Mouse (Mus musculus) heart, embryonic 11.5 days (tissue): ENCODE measurements around the gene Fxn. TPM values are rescaled to one million over a fixed set of nuclear protein-coding genes. Genes with fewer than 3 reads are reported as not detected.

Experiments used
- ATAC-seq: fragments of 200-750 bp; cut with Nextera tagmentation; replicated peaks from 2 replicates; pipeline ENCODE4 v1.8.0; 2017; ENCODE audit warnings: moderate library complexity; ENCODE audit not compliant: insufficient number of reproducible peaks, low FRiP score, low TSS enrichment
- H3K27ac ChIP-seq: fragments of 300-500 bp; sonication (generic); 2 replicates; pipeline ENCODE4 v1.5.1; 2014; ENCODE audit warnings: mild to moderate bottlenecking, low read depth, low read length
- H3K27me3 ChIP-seq: fragments of 300-500 bp; sonication (generic); 2 replicates; pipeline ENCODE4 v1.6.1; 2014; ENCODE audit warnings: mild to moderate bottlenecking, low read length, mixed read lengths; ENCODE audit not compliant: control insufficient read depth, insufficient read depth
- H3K36me3 ChIP-seq: fragments of 300-500 bp; sonication (generic); 2 replicates; pipeline ENCODE4 v1.6.1; 2014; ENCODE audit warnings: mild to moderate bottlenecking, low read length, moderate library complexity, mixed read lengths; ENCODE audit not compliant: control insufficient read depth, insufficient read depth
- H3K4me1 ChIP-seq: fragments of 300-500 bp; sonication (generic); 2 replicates; pipeline ENCODE4 v1.6.1; 2014; ENCODE audit warnings: low read length; ENCODE audit not compliant: control insufficient read depth, insufficient read depth
- H3K4me2 ChIP-seq: fragments of 300-500 bp; sonication (generic); 2 replicates; pipeline ENCODE4 v1.6.1; 2014; ENCODE audit warnings: mild to moderate bottlenecking, moderate library complexity
- H3K4me3 ChIP-seq: fragments of 300-500 bp; sonication (generic); 2 replicates; pipeline ENCODE4 v1.5.1; 2014; ENCODE audit warnings: low read depth, low read length
- H3K9ac ChIP-seq: fragments of 300-500 bp; sonication (generic); 2 replicates; pipeline ENCODE4 v1.6.1; 2014; ENCODE audit warnings: mild to moderate bottlenecking, low read depth, low read length, moderate library complexity
- H3K9me3 ChIP-seq: fragments of 300-500 bp; sonication (generic); replicated peaks from 2 replicates; pipeline ENCODE4 v1.6.1; 2016; ENCODE audit warnings: low read length; ENCODE audit not compliant: control insufficient read depth
- WGBS: fragments of 180-500 bp; shearing (Covaris S2); extraction: QIAGEN DNeasy Blood & Tissue Kit; methylation state at CpG from one replicate; pipeline ENCODE4 v1.1.7; 2014; ENCODE audit not compliant: insufficient replicate concordance; 5-methylcytosine and 5-hydroxymethylcytosine counted together
- polyA plus RNA-seq: library from polyadenylated mRNA; unstranded; fragments of >200 nt; fragmentation: Nextera tagmentation; extraction: Ambion mirVana; gene quantifications from 2 replicates; pipeline ENCODE4 v1.2.1, GENCODE M21; 2014

The Fxn gene
- polyA plus RNA-seq, 1 experiment from 2014 or later, result 60.3 TPM

DNA sequence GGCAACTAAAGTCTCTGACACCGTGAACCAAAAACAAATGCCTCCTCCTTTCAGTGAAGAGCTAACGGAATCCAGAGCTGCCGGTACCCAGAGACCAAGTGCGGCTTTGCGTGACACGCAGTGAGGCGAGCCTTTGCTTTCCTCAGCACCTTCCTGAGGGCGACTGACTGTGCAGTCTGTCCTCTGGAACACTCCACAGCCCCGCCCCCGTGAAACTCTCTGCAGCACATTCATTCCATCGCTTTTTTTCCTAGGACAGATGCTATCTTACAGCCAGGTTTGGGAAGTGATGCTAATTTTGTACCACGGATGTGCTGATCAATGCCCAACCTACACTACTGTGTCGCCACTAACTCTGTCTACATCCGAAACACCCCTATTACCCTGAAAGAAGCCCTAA, 17.7 kb downstream of the Fxn start:
- Histone ChIP-seq H3K27ac (no peak overlapping the region), H3K4me1 (peaks cover 9% of the 10 kb centered on the region; the same call in 1 of the 2 replicates), H3K27me3 (no peaks in the 10 kb centered on the region), H3K36me3 (peaks cover 16% of the 10 kb centered on the region), H3K4me2 (no peak overlapping the region), H3K4me3 (no peak overlapping the region), H3K9ac (no peak overlapping the region), H3K9me3 (no peaks in the 10 kb centered on the region)
- WGBS, result 87% methylated on average over 14 of the region's 14 CpGs
- ATAC-seq, result no peak

DNA sequence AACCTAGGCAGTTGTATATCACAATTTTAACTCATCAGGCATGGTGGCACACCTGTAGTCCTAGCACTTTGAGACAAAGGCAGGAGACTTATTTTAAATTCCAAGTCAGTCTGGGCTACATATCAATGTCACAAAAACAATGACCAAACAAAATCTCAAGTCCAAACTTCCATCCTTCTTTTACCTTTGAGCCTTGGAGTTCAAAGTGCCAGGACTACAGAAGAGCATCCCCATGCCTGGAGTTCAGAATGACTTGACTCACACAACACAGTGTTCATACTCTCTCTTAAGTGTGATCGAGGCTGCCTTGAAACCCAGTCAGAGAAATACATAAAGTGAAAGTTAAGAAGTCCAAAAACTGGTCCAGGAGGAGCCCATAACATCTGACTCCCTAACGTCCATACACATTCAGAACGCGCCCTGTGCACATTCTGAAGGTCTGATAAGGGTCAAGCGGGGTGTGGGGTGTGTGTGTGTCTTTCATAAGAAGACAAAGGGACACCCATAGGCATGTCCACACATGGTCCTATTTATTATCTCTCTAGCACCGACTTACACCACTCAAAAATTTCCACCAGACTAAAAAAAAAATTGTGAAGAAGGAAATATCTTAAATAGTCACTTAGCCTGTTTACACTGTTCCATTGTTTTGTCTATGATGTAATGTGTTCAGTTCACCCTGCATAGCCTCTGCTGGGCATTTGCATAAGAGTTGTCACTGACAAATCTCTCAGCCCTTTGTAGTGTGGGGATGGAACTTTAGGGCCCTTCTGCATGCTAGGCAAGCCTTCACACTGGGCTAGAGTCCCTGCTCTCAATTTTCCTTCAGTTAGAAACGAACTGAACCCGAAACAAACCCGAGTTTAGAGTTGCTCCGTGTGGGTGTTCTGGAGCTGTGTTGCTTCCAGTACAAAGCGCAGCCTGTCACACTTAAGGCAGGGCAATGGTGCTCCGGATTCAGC, 20.7 kb downstream of the Fxn start:
- 67% methylated on average over 12 of the region's 12 CpGs for WGBS
- no peak for ATAC-seq
- H3K27ac ChIP-seq, result no peak overlapping the region

DNA sequence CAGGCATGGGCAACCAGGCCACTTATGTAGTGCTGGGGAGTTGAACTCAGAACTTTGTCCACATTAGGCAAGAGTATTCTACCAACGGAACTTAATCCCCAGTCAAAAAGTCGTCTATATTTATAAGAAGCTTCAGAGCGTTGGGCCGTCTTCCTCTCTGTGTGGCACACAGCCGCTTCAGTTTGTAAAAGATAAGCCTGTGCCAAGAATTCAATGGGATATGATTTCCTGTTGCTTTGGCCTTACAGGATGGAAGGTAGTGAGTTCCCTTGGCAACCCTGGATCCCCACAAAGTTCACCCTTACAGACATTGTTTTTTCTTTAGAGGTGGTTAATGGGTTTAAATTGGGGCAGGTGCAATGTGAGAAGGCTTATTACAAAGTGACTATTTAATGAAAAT, 22.0 kb downstream of the Fxn start:
- H3K9me3 ChIP-seq, result no peaks in the 10 kb centered on the region
- no peak overlapping the region for H3K4me3 ChIP-seq
- H3K4me2 ChIP-seq, result no peak overlapping the region
- H3K4me1 ChIP-seq, result peaks cover 14% of the 10 kb centered on the region; the same call in 1 of the 2 replicates
- 58% methylated on average over 5 of the region's 5 CpGs for WGBS
- no peak for ATAC-seq
- no peak overlapping the region for H3K9ac ChIP-seq
- H3K27me3 ChIP-seq, result no peaks in the 10 kb centered on the region
- peak overlapping the region; percentile 32; the same call in 1 of the 2 replicates for H3K27ac ChIP-seq
- H3K36me3 ChIP-seq, result peaks cover 3% of the 10 kb centered on the region; the same call in 1 of the 2 replicates

More for the DNA sequence above, 20.7 kb downstream of the Fxn start:
- Histone ChIP-seq H3K4me2 (no peak overlapping the region), H3K27me3 (no peaks in the 10 kb centered on the region), H3K36me3 (peaks cover 6% of the 10 kb centered on the region), H3K4me3 (no peak overlapping the region), H3K4me1 (peaks cover 9% of the 10 kb centered on the region; the same call in 1 of the 2 replicates), H3K9ac (no peak overlapping the region), H3K9me3 (no peaks in the 10 kb centered on the region)

DNA sequence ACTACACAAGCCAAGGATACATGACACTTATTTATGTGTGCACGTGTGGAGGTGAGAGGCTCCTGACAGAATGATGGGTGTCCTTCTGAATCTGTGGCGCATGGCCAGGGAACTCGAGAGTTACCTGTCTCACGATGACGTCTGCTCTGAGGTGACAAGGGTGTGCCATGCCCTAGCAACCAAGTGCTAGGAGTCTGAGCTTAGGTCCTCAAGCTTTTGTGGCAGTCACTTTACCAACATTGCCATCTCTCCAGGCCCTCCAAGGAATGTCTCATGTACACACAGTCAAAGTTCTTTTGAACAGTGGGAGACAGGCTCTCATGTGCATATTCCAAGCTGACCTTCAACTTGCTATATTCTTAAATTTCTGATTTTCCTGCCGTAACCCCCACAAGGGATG, 22.4 kb downstream of the Fxn start:
- Histone ChIP-seq H3K9ac (no peak overlapping the region), H3K36me3 (peaks cover 3% of the 10 kb centered on the region; the same call in 1 of the 2 replicates)
- no peak for ATAC-seq

DNA sequence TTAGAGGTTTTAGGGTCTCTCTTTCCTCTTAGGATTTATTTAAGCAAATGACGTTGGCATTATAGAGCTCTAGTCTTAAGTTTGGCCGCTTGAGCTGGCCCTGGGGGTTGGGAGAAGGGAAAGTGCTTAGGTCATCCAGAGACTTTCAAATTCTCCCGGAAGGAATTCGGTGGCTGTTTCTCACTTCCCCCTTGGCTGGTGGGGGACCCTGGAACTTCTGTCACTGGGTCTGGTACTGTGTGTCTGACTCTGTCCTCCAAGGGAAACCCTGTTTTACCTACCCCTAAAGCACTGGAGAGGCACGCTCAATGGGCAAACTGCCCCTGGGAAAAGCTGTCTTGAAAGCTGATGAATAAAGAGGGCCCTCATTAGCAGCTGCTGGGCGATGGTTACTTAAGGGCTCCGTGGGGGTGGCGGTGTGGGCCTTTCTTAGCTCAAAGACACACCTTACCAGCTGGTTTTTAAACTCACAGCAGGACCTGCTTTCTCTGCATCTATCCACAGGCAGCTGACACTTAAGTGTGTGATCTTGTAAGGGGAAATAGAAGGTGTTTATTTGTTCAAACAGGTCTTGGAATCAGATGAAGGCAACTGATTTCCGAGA, 26.6 kb downstream of the Fxn start:
- no peak overlapping the region for H3K9ac ChIP-seq
- H3K4me1 ChIP-seq, result peaks cover 17% of the 10 kb centered on the region
- H3K27ac ChIP-seq, result no peak overlapping the region
- 24% methylated on average over 9 of the region's 9 CpGs for WGBS
- no peak overlapping the region for H3K4me3 ChIP-seq
- no peaks in the 10 kb centered on the region for H3K9me3 ChIP-seq
- ATAC-seq, result no peak
- H3K36me3 ChIP-seq, result no peaks in the 10 kb centered on the region
- H3K27me3 ChIP-seq, result no peaks in the 10 kb centered on the region
- H3K4me2 ChIP-seq, result no peak overlapping the region

More for the DNA sequence above, 22.4 kb downstream of the Fxn start:
- Histone ChIP-seq H3K9me3 (no peaks in the 10 kb centered on the region), H3K4me2 (no peak overlapping the region), H3K4me1 (peaks cover 14% of the 10 kb centered on the region; the same call in 1 of the 2 replicates), H3K4me3 (no peak overlapping the region), H3K27ac (peak overlapping the region; percentile 32; the same call in 1 of the 2 replicates), H3K27me3 (no peaks in the 10 kb centered on the region)
- WGBS, result 87% methylated on average over 6 of the region's 6 CpGs

DNA sequence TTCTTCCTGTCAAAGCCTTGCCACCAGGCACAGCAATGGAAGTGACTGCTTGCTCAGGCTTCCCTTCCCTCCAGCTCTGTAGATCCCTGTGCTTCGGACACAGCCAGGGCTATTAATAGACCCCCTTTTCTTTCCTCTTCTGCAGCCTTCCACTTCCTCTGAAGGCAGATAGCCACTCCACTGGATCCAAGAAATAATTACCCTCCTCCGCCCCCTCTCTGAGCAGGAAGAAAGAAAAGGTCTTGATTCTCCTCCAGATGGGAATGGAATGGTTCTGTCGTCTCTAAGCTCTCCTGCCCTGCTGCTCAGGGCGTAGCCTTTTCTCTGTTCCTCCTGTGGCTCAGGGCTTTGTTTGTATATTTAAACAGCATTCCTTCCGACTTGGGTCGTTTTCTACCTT, 28.5 kb downstream of the Fxn start:
- Histone ChIP-seq H3K9ac (peak overlapping the region; percentile 56), H3K27ac (peak overlapping the region; percentile 85), H3K9me3 (no peaks in the 10 kb centered on the region), H3K27me3 (no peaks in the 10 kb centered on the region), H3K4me3 (no peak overlapping the region), H3K4me1 (peaks cover 12% of the 10 kb centered on the region), H3K4me2 (peak overlapping the region; percentile 25), H3K36me3 (no peaks in the 10 kb centered on the region)
- peak; percentile 68; the same call in 1 of the 2 replicates for ATAC-seq
- 15% methylated on average over 6 of the region's 6 CpGs for WGBS

DNA sequence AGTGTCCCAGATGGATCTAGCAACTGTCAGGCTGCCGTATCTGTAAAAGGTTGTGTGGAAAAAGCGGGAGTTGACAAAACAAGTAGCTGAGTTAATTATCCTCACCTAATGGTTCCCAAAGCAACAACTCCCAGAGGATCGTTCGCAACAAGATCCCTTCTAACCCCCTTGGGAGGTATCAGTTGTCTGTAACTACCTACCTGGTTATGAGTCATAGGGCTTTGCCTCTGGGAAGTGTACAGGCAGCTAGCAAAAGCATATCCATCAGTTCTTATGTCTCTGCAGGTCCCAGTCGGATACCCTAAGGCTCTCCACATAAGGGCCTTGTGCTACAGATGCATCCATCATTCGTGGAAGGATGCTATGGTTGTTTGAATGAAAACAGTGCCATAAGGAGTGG, 37.1 kb downstream of the Fxn start:
- H3K9me3 ChIP-seq, result no peaks in the 10 kb centered on the region
- H3K36me3 ChIP-seq, result no peaks in the 10 kb centered on the region
- no peak overlapping the region for H3K4me3 ChIP-seq
- no peaks in the 10 kb centered on the region for H3K27me3 ChIP-seq
- no peak for ATAC-seq
- H3K27ac ChIP-seq, result no peak overlapping the region
- no peak overlapping the region for H3K9ac ChIP-seq
- no peak overlapping the region for H3K4me2 ChIP-seq
- WGBS, result 80% methylated on average over 6 of the region's 6 CpGs
- H3K4me1 ChIP-seq, result peaks cover 7% of the 10 kb centered on the region

DNA sequence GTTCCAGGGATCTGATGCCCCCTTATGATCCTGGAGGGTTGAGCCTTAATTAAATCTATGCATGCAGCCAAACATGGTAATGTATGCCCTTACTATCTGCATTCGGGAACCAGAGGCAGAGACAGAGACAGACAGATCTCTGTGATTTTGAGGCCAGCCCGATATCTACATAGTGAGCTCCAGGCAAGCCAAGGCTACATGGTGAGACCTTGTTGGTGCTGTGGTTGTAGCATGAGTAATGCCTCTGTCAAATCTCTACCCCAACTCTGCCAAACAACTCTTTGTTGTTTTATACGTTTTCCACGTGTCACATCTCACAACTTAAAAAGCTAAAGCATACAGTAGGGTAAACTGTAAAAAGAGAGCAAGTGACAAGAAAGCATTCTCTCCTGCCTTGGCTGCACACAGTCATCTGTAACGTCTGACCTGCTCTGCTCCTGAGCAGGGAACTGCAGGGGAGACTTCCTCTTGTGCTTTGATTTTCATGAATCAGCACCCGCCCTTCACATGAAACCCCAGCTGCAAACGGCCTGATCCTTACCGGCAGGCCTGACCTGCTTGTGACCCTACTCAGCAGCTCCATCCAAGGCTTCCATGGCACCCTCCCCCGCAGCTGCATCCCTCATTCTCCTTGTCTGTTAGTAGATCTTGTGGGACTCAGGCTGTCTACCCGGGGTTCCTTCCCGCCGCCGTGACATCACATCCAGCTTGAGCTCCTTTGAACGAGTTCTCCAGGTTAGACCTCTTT, 38.4 kb downstream of the Fxn start:
- no peak overlapping the region for H3K4me3 ChIP-seq
- no peak for ATAC-seq
- no peaks in the 10 kb centered on the region for H3K36me3 ChIP-seq
- no peaks in the 10 kb centered on the region for H3K27me3 ChIP-seq
- no peaks in the 10 kb centered on the region for H3K9me3 ChIP-seq
- peaks cover 7% of the 10 kb centered on the region for H3K4me1 ChIP-seq
- H3K27ac ChIP-seq, result no peak overlapping the region
- 24% methylated on average over 14 of the region's 14 CpGs for whole genome bisulfite sequencing
- H3K4me2 ChIP-seq, result peak overlapping the region; percentile 14; the same call in 1 of the 2 replicates
- H3K9ac ChIP-seq, result peak overlapping the region; percentile 36; the same call in 1 of the 2 replicates
